Mouse (Mus musculus) forebrain, postnatal 0 days (tissue): Measurements from ENCODE around the gene Abhd14b. TPM values are rescaled to one million over a fixed set of nuclear protein-coding genes. Genes with fewer than 3 reads are reported as not detected.
A peak's percentile ranks its signal among the peaks of the same experiment; 100 is the strongest.

Experiments
- ATAC-seq: fragments of 200-750 bp; cut with Nextera tagmentation; 2 replicates; pipeline ENCODE4 v1.8.0; 2017; ENCODE audit warnings: mild to moderate bottlenecking, moderate library complexity
- DNase-seq: peaks from one replicate; pipeline ENCODE4 v3.0.0-alpha.2; 2015
- H3K27ac ChIP-seq: fragments of 300-500 bp; sonication (generic); 2 replicates; pipeline ENCODE4 v1.5.1; 2014; ENCODE audit warnings: low read depth, mild to moderate bottlenecking, antibody characterized with exemption, low read length, moderate library complexity, mixed read lengths
- H3K27me3 ChIP-seq: fragments of 300-500 bp; sonication (generic); 2 replicates; pipeline ENCODE4 v1.6.1; 2014; ENCODE audit warnings: mild to moderate bottlenecking, low read length, mixed read lengths; ENCODE audit not compliant: insufficient read depth
- H3K36me3 ChIP-seq: fragments of 300-500 bp; sonication (generic); 2 replicates; pipeline ENCODE4 v1.6.1; 2014; ENCODE audit warnings: mild to moderate bottlenecking, moderate library complexity; ENCODE audit not compliant: insufficient read depth
- H3K4me1 ChIP-seq: fragments of 300-500 bp; sonication (generic); 2 replicates; pipeline ENCODE4 v1.6.1; 2014; ENCODE audit warnings: antibody characterized with exemption; ENCODE audit not compliant: insufficient read depth
- H3K4me2 ChIP-seq: fragments of 300-500 bp; sonication (generic); 2 replicates; pipeline ENCODE4 v1.6.1; 2014; ENCODE audit warnings: low read depth, mild to moderate bottlenecking, moderate library complexity
- H3K4me3 ChIP-seq: fragments of 300-500 bp; sonication (generic); 2 replicates; pipeline ENCODE4 v1.5.1; 2014; ENCODE audit warnings: low read depth, low read length, mixed read lengths
- H3K9ac ChIP-seq: fragments of 300-500 bp; sonication (generic); 2 replicates; pipeline ENCODE4 v1.6.1; 2014; ENCODE audit warnings: mild to moderate bottlenecking
- H3K9me3 ChIP-seq: fragments of 300-500 bp; sonication (generic); 2 replicates; pipeline ENCODE4 v1.6.1; 2016; ENCODE audit warnings: low read length
- CTCF ChIP-seq: sonication (generic); IDR thresholded peaks from 2 replicates; pipeline ENCODE4 v1.5.1; 2016; ENCODE audit warnings: antibody characterized with exemption, control low read depth, low read depth
- WGBS: fragments of 180-500 bp; shearing (Covaris S2); extraction: QIAGEN DNeasy Blood & Tissue Kit; methylation state at CpG from one replicate; pipeline ENCODE4 v1.1.7; 2014; 5-methylcytosine and 5-hydroxymethylcytosine counted together
- polyA plus RNA-seq: library from polyadenylated mRNA; unstranded; fragments of >200 nt; fragmentation: Nextera tagmentation; extraction: Ambion mirVana; gene quantifications from 2 replicates; pipeline ENCODE4 v1.2.1, GENCODE M21; 2015
- total RNA-seq: library from RNA; depleted of rRNA; stranded (reverse); fragments of >200 nt; gene quantifications from 2 replicates; pipeline ENCODE4 v1.2.3, GENCODE M21; 2014

Abhd14b gene
- total and polyA plus RNA-seq, 2 experiments from 2014 or later: 7.6 to 13.8 TPM

- peaks cover 31% of the 10 kb centered on the region for H3K36me3 ChIP-seq
- H3K27ac ChIP-seq: peak within 1 kb of the TSS; percentile 89
- WGBS: under 1% methylated on average over 55 of the region's 55 CpGs
- no peaks in the 10 kb centered on the region; the same call in none of the 2 replicates for H3K4me1 ChIP-seq
- DNase-seq: peak; percentile 97
- H3K9me3 ChIP-seq: no peaks in the 10 kb centered on the region
- TF ChIP-seq CTCF: no peak
- H3K27me3 ChIP-seq: no peaks in the 10 kb centered on the region
- peak within 1 kb of the TSS; percentile 70 for H3K4me3 ChIP-seq
- H3K4me2 ChIP-seq: peak within 1 kb of the TSS; percentile 54
- H3K9ac ChIP-seq: peak within 1 kb of the TSS; percentile 93
- peak; percentile 94 for ATAC-seq
Measured at GRCm38 (mm10) chr9:106429221-106430014, 17.8 kb upstream of the Abhd14b start, which contains the start of gene Rpl29. TSS of gene Rpl29 (plus strand) at chr9:106429454.

GRCm38 (mm10) chr9:106430015-106430264 is 17.3 kb upstream of the Abhd14b start:
- Histone ChIP-seq H3K36me3 (peaks cover 31% of the 10 kb centered on the region), H3K27ac (peak overlapping the region; percentile 89), H3K9ac (peak overlapping the region; percentile 93), H3K27me3 (no peaks in the 10 kb centered on the region), H3K9me3 (no peaks in the 10 kb centered on the region), H3K4me3 (peak overlapping the region; percentile 70), H3K4me2 (peak overlapping the region; percentile 54), H3K4me1 (no peaks in the 10 kb centered on the region; the same call in none of the 2 replicates)
- TF ChIP-seq CTCF: no peak
- DNase-seq (no peak), ATAC-seq (no peak)
- 0% methylated on average over 4 of the region's 4 CpGs for WGBS

- DNase-seq (no peak), ATAC-seq (no peak)
- no peak for TF ChIP-seq CTCF
- H3K4me3 ChIP-seq: no peak overlapping the region
- no peak overlapping the region for H3K27ac ChIP-seq
- no peak overlapping the region for H3K4me2 ChIP-seq
- H3K27me3 ChIP-seq: no peaks in the 10 kb centered on the region
- 69% methylated on average over 5 of the region's 7 CpGs for WGBS
- H3K36me3 ChIP-seq: peaks cover 31% of the 10 kb centered on the region
- no peaks in the 10 kb centered on the region for H3K9me3 ChIP-seq
- H3K9ac ChIP-seq: no peak overlapping the region
- H3K4me1 ChIP-seq: peaks cover 5% of the 10 kb centered on the region
Measured at GRCm38 (mm10) chr9:106433389-106433788, 13.9 kb upstream of the Abhd14b start.

GRCm38 (mm10) chr9:106436566-106436965 is 10.7 kb upstream of the Abhd14b start:
- H3K36me3 ChIP-seq: peaks cover 23% of the 10 kb centered on the region
- no peak for ATAC-seq
- H3K4me3 ChIP-seq: no peak overlapping the region
- WGBS: 87% methylated on average over 9 of the region's 9 CpGs
- TF ChIP-seq CTCF: no peak
- H3K9me3 ChIP-seq: no peaks in the 10 kb centered on the region
- peaks cover 5% of the 10 kb centered on the region; the same call in 1 of the 2 replicates for H3K4me1 ChIP-seq
- no peak overlapping the region for H3K4me2 ChIP-seq
- DNase-seq: no peak
- H3K9ac ChIP-seq: no peak overlapping the region
- H3K27me3 ChIP-seq: no peaks in the 10 kb centered on the region
- H3K27ac ChIP-seq: no peak overlapping the region

- 82% methylated on average over 5 of the region's 5 CpGs for WGBS
Measured at GRCm38 (mm10) chr9:106442680-106443079, 4.6 kb upstream of the Abhd14b start.

GRCm38 (mm10) chr9:106444836-106445235 is 2.4 kb upstream of the Abhd14b start:
- Histone ChIP-seq H3K36me3 (no peaks in the 10 kb centered on the region), H3K27ac (no peak overlapping the region), H3K9me3 (no peaks in the 10 kb centered on the region), H3K9ac (no peak overlapping the region), H3K4me1 (peaks cover 19% of the 10 kb centered on the region), H3K27me3 (no peaks in the 10 kb centered on the region), H3K4me3 (no peak overlapping the region), H3K4me2 (no peak overlapping the region)
- no peak for DNase-seq
- no peak for ATAC-seq
- TF ChIP-seq CTCF: no peak
- 79% methylated on average over 4 of the region's 4 CpGs for WGBS

More at GRCm38 (mm10) chr9:106442680-106443079, 4.6 kb upstream of the Abhd14b start:
- Histone ChIP-seq H3K9me3 (no peaks in the 10 kb centered on the region), H3K27me3 (no peaks in the 10 kb centered on the region), H3K27ac (no peak overlapping the region), H3K36me3 (no peaks in the 10 kb centered on the region), H3K4me2 (no peak overlapping the region), H3K4me1 (peaks cover 8% of the 10 kb centered on the region; the same call in 1 of the 2 replicates), H3K4me3 (no peak overlapping the region), H3K9ac (no peak overlapping the region)
- peak; percentile 43 for TF ChIP-seq CTCF
- no peak for DNase-seq
- ATAC-seq: no peak

GRCm38 (mm10) chr9:106447951-106448350 is 692 bp downstream of the Abhd14b start:
- H3K4me1 ChIP-seq: peaks cover 24% of the 10 kb centered on the region
- 40% methylated on average over 9 of the region's 9 CpGs for WGBS
- H3K36me3 ChIP-seq: no peaks in the 10 kb centered on the region
- peak overlapping the region; percentile 82 for H3K4me2 ChIP-seq
- no peaks in the 10 kb centered on the region for H3K9me3 ChIP-seq
- peak overlapping the region; percentile 55 for H3K4me3 ChIP-seq
- peak overlapping the region; percentile 63; the same call in 1 of the 2 replicates for H3K9ac ChIP-seq
- no peaks in the 10 kb centered on the region for H3K27me3 ChIP-seq
- TF ChIP-seq CTCF: no peak
- DNase-seq: no peak
- H3K27ac ChIP-seq: 0 out of 2 replicates have a peak overlapping the region, but pooled peaks have one; percentile 11
- ATAC-seq: no peak
